Mouse (Mus musculus) effector memory CD4-positive, alpha-beta T cell, adult 7 months (primary cell): ENCODE data around the gene Trh. TPM values are rescaled to one million over a fixed set of nuclear protein-coding genes. Genes with fewer than 3 reads are reported as not detected.

Source experiments
- polyA plus RNA-seq: library from polyadenylated mRNA; unstranded; fragments of 100-300 nt; shearing (Covaris generic); gene quantifications from one replicate; pipeline ENCODE4 v1.2.1, GENCODE M21; 2017

The Trh gene
- 0.28 TPM for polyA plus RNA-seq

GRCm38 (mm10) chr6:92244591-92244990 is at the start of gene Trh:
Trh (minus strand) TSS chr6:92244650.

GRCm38 (mm10) chr6:92214773-92215449 is 29.5 kb downstream of the Trh start, which contains the start of gene Rbsn:
Rbsn (minus strand) TSS chr6:92214925.

Other genes with a start within 250 kb of the Trh start
- 62.3 TPM for gene Nr2c2, start 153.3 kb downstream of the Trh start, polyA plus RNA-seq
- gene Mrps25, start 60.6 kb downstream of the Trh start, polyA plus RNA-seq = 31.6 TPM
- gene Rbsn, start 29.7 kb downstream of the Trh start, polyA plus RNA-seq = 19.9 TPM